Mouse (Mus musculus): ENCODE measurements at regions not wholly inside any gene's neighbourhood (a gene's known extent, or its start where the extent isn't known, plus 50 kb on each side); places are given as distances from the start of the nearest gene placed in this dataset.
"Not testable (repeated sequence)": the region's sequence is repeated elsewhere in the genome, so short reads cannot be mapped to it uniquely, and the experiment has no call there.

DNA sequence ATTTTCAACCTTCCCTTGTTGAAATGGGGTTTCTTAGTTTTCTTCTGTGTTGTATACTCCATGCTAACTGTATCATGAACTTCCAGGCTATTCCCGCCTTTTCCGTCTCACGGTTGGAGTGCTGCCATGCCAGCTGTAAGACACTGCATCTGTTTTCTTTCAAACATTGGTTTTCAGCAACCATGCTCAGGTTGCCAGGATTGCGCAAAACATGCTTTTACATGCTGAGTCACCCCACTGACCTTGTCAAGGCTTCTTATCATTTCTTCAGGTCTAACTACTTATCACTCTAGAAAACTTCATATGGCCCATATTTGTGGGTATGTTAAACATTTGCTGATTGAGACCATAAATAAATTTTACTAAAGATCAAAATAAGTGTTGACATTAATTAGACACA is 551.2 kb downstream of the Tlr4 start:
- DNase-seq: no peak

GRCm38 (mm10) chr4:67387834-67388233 is 560.5 kb downstream of the Tlr4 start:
- DNase-seq: no peak

DNA sequence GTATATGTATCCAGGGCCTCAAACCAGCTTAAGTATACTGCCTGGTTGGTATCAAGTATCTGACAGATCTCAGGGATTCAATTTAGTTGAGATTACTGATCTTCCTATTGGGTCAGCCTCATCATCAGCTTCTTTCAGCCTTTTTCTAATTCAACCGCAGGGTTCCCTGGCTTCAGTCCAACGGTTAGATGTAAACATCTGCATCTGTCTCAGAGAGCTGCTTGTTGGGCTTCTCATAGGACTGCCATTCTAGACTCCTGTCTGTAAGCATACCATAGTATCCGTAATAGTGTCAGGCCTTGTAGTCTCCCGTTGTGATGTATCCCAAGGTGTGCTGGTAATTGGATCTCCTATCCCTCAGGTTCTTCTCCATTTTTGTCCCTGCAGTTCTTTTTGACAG is 575.6 kb downstream of the Tlr4 start:
- no peak for DNase-seq

GRCm38 (mm10) chr4:67424064-67424463 is 596.7 kb downstream of the Tlr4 start:
- DNase-seq: no peak

GRCm38 (mm10) chr4:67425712-67426111 is 598.3 kb downstream of the Tlr4 start:
- no peak for DNase-seq

DNA sequence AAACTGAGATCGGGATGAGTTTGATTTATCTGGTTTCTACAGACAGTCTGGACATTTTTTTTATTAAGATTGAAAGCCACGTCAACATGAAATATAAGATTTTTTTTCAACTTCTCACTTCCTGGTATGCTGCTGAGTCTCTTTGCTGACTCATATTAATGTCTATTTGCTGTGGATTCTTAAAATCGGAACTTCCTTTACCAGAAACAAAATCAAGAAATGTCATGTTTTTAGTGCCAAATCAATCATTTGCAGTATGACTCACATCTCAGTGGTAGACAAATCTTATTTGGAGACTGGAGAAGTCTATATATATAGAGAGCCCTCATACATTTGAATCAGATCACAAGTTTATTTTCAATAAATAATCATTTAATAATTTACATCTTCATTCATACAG is 620.5 kb downstream of the Tlr4 start:
- no peak for DNase-seq

DNA sequence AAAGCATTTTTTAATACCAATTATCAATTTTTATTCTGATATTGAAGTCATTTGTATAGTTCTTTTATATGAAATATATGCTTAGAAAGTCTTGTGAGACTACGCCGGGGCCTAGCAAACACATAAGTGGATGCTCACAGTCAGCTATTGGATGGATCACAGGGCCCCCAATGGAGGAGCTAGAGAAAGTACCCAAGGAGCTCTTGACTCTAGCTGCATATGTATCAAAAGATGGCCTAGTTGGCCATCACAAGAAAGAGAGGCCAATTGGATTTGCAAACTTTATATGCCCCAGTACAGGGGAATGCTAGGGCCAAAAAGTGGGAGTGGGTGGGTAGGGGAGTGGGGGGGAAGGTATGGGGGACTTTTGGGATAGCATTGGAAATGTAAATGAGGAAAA is 632.5 kb downstream of the Tlr4 start:
- not testable (repeated sequence) for DNase-seq

DNA sequence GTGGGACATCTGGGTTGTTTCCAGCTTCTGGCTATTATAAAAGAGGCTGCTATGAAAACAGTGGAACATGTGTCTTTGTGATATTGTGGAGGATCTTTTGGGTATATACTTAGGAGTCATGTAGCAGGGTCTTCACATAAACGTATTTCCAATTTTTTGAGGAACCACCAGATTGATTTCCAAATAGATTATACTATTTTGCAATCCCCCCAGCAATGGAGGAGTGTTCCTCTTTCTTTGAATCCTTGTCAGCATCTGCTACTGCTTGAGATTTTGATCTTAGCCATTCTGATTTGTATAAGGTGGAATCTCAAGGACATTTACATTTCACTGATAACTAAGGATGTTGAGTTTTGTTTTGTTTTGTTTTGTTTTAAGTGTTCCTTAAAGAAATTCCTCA is 645.6 kb downstream of the Tlr4 start:
- DNase-seq: no peak

DNA sequence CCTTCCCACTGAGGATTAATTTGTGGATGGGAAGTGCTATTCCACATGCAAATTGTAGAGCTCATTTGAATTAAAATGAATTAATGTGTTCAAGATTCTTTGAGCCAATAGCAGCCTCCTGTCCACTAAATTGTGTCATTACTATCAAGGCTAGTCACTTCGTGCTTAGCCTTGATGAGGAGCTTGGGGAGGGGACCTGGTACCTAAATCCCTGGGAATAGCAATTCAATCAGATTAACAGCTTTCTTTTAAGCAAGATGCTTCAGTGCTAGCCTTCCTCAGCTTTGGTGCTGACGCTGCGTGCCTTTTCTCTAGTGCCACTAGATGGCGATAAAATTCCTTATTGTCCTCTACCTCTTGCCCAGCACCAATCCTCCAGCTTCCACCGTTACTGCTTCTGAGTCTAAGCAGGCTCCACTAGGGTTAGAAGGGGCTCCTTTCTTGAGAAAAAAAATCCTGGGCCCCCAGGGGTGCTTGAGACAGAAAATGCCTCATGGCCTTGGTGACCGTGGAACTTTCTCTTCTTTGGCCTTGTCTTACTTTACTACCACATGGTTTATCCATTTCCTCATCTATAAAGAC is 650.0 kb downstream of the Tlr4 start:
- DNase-seq: peak; percentile 13

GRCm38 (mm10) chr4:67478081-67478480 is 650.7 kb downstream of the Tlr4 start:
- no peak for DNase-seq

DNA sequence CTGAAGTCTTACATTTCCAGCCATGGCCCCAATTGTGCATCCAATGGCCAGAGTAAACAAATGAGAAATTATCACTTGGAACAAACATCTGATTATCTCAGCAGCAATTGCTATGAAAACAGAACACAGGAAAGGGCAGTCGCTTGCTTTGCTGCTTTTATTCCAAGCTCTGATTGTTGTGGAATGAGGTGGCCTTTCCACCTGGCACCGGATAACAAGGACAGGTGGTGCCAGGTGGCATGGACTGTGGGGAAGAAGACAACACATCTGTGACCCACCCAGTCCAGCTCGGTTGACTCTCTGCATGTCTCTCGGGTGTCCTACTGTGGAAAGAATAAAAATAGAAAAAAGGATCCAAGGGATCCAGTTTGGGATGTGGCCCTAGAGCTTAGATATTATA is 694.9 kb downstream of the Tlr4 start:
- no peak for DNase-seq

DNA sequence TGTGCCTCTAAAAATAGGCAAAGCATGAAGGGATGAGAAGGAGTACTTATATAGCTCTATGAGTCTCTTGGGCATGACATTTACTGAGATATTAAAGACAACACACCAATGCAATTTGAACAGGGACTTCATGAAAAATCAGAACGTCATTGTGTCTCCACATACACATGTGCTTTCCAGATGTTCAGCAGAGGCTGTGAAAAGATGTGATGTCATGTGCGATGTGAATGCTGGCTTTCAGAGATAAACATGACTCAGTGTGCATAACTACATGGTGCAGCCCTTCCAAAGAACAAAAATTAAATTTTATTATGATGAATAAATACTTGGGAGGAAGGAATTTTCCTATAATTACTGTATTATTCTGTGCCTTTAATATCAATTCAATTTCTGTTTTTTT is 695.8 kb downstream of the Tlr4 start:
- DNase-seq: no peak

GRCm38 (mm10) chr4:67529586-67529985 is 702.2 kb downstream of the Tlr4 start:
- no peak for DNase-seq

DNA sequence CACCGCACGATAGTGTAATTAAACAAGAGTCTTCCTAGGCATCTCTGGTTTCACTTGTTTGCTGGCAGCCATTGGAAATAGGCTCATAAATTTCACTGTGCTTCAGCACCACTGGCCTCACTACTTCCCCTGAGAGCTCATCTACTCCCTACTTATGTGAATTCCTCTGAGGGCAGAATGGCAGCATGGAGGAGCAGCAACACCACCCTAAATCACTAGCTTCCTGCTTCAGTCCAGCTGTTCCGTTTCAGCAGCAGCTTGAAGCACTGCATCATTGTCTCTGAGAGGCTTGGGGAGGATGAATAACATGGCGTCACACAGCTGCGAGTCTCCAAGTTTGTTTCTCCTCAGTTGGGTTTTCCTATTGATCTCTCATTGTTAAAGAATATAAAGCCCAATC is 712.1 kb downstream of the Tlr4 start:
- DNase-seq: no peak

GRCm38 (mm10) chr4:67546013-67546412 is 718.6 kb downstream of the Tlr4 start:
- no peak for DNase-seq

DNA sequence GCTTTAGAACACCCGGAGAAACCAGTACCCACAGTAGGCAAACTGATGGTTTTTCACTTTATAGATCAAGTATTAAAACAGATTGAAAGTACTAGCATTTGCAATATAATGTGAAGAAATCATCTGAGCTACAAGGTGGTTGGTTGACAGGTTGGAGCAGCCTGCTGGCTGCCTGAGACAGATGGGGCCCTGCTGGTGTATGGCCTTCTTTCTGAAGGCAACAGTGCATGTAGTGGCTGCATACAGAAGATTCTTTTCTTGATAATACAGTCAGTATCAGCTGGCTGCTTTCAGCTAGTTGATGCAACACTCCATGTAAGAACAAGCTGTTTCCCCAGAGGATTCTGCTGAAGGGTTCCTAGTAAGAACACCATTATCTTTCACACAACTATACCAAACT is 720.6 kb downstream of the Tlr4 start:
- no peak for DNase-seq

DNA sequence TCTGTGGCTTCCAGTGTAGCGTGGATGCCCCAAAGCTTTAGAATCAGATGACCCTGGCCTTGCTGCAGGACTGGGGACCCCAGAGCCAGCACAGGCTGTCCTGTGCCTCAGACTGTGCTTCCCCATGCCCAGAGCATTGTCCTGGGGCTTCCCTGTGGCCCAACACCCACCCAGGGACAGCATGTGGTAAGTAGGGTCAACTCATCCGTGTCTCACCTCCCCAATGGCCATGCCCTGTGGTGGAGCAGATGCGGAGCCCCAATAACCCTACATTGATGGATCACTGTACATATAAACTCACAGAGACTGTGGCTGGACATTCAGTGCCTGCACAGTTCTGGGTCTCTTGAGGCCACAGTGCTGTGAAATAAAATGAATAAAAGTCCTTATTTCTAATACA is 726.1 kb downstream of the Tlr4 start:
- no peak for DNase-seq

DNA sequence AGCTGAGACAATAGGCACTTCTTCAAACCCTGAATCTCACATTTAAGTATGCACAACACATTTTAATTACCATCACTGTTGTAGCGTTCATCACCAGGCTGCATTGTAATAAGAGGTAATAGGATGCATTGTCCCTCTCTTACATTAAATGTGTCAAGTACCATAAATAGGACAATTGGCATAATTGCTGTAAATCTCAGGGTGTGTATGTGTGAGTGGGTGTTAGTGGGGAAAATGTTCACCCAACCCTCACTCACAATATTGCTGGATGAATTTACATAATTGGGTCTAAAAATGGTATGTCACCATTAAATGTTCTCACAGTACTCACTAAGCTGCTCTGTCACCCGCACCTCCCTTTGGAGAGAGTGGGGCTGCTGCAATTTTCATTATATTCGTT is 747.4 kb downstream of the Tlr4 start:
- no peak for DNase-seq

DNA sequence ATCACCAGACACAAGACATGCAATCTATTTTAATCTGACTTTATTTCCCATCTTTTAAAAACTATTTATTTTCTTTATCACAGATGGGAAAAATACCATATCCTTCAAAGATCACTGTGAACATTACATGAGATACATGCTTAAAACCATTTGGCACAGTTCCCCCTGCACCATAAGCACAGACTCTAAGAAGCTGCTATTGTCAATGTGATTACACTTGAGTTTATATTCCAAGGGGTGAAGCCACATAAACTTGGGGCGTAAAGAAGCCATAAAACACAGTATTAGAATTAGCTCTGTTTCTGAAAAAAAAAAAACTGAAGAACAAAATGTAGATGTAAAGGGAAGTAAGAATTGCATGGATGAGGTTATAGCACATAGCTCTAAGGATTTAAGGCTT is 762.1 kb downstream of the Tlr4 start:
- no peak for DNase-seq

DNA sequence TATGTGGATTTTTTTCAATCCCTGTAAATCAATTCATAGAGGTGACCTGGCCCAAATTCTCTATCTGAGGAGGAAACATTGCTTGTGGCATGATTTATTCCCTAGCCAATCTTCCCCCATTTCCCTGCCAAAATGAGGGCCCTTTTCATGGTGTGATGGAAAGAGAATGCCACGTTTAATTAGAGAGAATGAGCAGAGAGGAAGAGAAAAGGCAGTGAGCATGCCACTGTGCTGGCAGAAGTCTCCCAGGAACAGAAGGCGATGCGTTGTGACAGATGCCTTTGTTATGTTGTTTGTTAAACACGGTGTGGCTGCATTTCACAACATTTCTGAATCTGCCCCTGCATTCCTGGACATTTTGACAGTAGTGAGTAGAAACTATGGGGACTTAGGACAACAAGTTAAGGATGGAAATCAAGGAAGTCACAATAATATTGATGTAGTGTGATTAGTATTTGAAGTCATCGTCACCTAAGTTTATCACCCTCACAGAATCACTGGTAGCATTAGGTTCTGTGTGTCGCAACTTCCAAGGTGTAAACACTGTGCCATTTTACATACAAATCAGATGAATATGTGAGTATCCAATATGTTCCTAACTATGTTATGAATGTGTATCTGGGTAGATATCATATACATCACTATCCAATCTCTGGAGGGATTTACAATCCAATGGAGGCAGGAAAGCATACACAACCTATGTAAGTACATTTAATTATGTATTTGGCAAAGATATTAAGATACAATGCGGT is 762.8 kb downstream of the Tlr4 start:
- no peak for DNase-seq

DNA sequence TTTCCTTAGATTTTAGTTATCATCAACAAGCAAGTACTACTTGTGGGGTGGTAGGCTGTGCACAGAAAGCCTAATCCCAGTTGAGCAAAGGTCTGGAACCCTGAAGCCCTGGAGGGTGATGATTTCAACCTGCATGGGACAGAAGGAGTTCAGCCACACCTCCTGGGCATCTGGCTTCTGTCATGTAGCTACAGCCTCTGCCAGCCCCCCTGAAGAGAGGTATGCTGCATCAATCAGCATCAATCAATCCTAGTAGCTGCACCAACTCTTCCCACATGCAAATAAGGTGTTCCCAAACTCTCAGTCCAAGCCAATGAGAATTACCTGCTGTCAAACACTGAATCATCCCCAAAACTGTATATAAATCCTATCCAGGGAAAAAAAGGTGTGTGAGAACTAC is 779.8 kb downstream of the Tlr4 start:
- no peak for DNase-seq

DNA sequence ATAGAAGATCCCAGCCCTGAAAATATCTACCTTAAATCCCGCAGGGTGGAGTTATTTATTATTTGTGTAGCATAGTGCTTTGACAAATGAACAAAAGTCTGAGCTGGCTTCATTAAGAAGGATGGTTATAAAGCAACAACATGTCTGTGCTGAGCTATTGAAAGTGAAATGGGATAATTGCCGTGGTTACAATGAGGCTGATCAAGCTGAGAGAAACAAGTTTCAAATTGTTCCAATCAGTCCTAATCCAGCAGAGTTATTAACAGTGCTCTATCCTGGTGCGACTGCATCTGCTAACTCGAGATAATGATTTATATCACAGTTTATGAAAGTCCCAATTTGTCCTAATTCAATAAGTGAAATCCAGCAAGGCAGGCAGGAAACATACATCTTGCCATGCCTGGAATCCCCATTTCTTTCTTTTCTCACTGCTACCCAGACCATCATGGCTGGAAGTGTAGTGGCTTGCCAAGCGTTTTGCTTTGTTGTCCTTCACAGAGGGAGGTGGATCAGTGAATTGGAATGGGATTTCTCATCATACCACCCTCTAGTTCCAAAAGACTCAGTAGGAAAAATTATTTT is 787.2 kb downstream of the Tlr4 start:
- DNase-seq: no peak

GRCm38 (mm10) chr4:67626641-67627040 is 799.3 kb downstream of the Tlr4 start:
- peak; percentile 14 for DNase-seq

GRCm38 (mm10) chr4:67646090-67646489 is 818.7 kb downstream of the Tlr4 start:
- DNase-seq: no peak

- no peak for DNase-seq
Measured at GRCm38 (mm10) chr4:67662122-67662521, 834.7 kb downstream of the Tlr4 start.
